Mouse (Mus musculus): ENCODE measurements around the gene Krtap19-5. TPM values are rescaled to one million over a fixed set of nuclear protein-coding genes. Genes with fewer than 3 reads are reported as not detected.

The Krtap19-5 gene
- polyA plus RNA-seq, 1 experiment from 2014 or later: not detected

DNA sequence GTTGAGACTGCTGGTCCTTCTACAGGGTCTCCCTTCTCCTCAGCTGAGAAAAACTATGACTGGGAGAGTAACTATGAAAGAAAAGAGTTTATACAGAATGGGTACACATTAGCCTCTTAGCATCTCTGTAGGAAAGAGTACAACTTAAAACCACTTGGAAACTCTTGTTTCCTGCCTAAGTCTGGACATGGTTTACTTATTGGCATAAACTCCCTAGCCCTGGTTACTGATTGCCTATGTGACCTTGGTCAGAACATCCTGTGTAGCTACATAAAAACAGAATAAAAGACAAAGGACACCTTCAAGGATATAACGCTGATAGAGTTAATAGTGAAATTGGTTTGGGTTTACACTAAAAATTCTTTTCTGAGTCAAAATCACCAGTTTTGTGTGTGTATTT is 48.9 kb downstream of the Krtap19-5 start:
- ChIA-PET CTCF (no interaction called here), POLR2A (no interaction called here)
- no peak for ATAC-seq
- H3K27me3 ChIP-seq: peaks cover 17% of the 10 kb centered on the region
- in situ Hi-C loops (cut with MboI; ENCODE audit: low pct_unique_long_range_greater_than_20kb): loop anchor here (25.0 kb wide), 1 partner anchor 915 kb away; no protein-coding TSS in a partner anchor
- no peak for TF ChIP-seq CTCF (IDR thresholded peaks at IDR 0.05)
- DNase-seq (ENCODE audit: low read depth, low spot score): no peak

Other genes starting within 250 kb of the Krtap19-5 start
- gene Krtap26-1, start 248.7 kb downstream of the Krtap19-5 start, polyA plus RNA-seq (2021): not detected
- gene Krtap27-1, start 224.8 kb downstream of the Krtap19-5 start, polyA plus RNA-seq (2021): not detected
- not detected for gene 2310061N02Rik, start 188.5 kb downstream of the Krtap19-5 start, polyA plus RNA-seq (2021)
- gene Krtap13-1, start 167.6 kb downstream of the Krtap19-5 start, polyA plus RNA-seq (2021): not detected
- gene Krtap13, start 144.8 kb downstream of the Krtap19-5 start, polyA plus RNA-seq (2021): not detected
- gene 2310034C09Rik, start 137.6 kb downstream of the Krtap19-5 start, polyA plus RNA-seq (2021): not detected
- not detected for gene 2310057N15Rik, start 122.3 kb downstream of the Krtap19-5 start, polyA plus RNA-seq (2021)
- not detected for gene Gm5965, start 118.6 kb downstream of the Krtap19-5 start, polyA plus RNA-seq (2021)
- gene Gm20741, start 84.2 kb downstream of the Krtap19-5 start, polyA plus RNA-seq (2021): not detected
- gene Krtap15, start 76.2 kb downstream of the Krtap19-5 start, polyA plus RNA-seq (2021): not detected
- not detected for gene Krtap14, start 70.3 kb downstream of the Krtap19-5 start, polyA plus RNA-seq (2021)
- gene Krtap19-1, start 27.0 kb downstream of the Krtap19-5 start, polyA plus RNA-seq (2021): not detected
- not detected for gene Krtap19-2, start 22.2 kb downstream of the Krtap19-5 start, polyA plus RNA-seq (2021)
- not detected for gene Krtap19-3, start 18.4 kb downstream of the Krtap19-5 start, polyA plus RNA-seq (2021)
- not detected for gene Krtap19-4, start 11.4 kb downstream of the Krtap19-5 start, polyA plus RNA-seq (2021)
- gene Krtap19-9b, start 35.8 kb upstream of the Krtap19-5 start, polyA plus RNA-seq (2021): not detected
- gene Krtap16-3, start 66.4 kb upstream of the Krtap19-5 start, polyA plus RNA-seq (2021): not detected
- gene Krtap22-2, start 114.3 kb upstream of the Krtap19-5 start, polyA plus RNA-seq (2021): not detected
- not detected for gene Gm10229, start 118.8 kb upstream of the Krtap19-5 start, polyA plus RNA-seq (2021)
- gene Krtap6-1, start 135.2 kb upstream of the Krtap19-5 start, polyA plus RNA-seq (2021): not detected
- gene Gm10228, start 145.0 kb upstream of the Krtap19-5 start, polyA plus RNA-seq (2021): not detected
- gene Krtap6-5, start 151.4 kb upstream of the Krtap19-5 start, polyA plus RNA-seq (2021): not detected
- gene 1110025L11Rik, start 167.5 kb upstream of the Krtap19-5 start, polyA plus RNA-seq (2021): not detected
- gene Krtap6-3, start 187.6 kb upstream of the Krtap19-5 start, polyA plus RNA-seq (2021): not detected
- gene Gm6358, start 244.4 kb upstream of the Krtap19-5 start, polyA plus RNA-seq (2021): not detected